Mouse (Mus musculus) frontal cortex, postnatal 14 days (tissue): ENCODE data around the gene Tmem210.
A peak's percentile ranks its signal among the peaks of the same experiment; 100 is the strongest.

Experiments used
- DNase-seq, 2 experiments: peaks; one replicate each; pipeline ENCODE4 v3.0.0; 2022; ENCODE audit warnings: low spot score in 2 of 2

Gene Tmem210

GRCm38 (mm10) chr2:25292856-25293255 lies 4.9 kb downstream of the Tmem210 start:
- DNase-seq: peak in 1 of 2 experiments; percentile 63

- no peak for DNase-seq
Observed at GRCm38 (mm10) chr2:25293706-25294105, 5.8 kb downstream of the Tmem210 start.

DNA sequence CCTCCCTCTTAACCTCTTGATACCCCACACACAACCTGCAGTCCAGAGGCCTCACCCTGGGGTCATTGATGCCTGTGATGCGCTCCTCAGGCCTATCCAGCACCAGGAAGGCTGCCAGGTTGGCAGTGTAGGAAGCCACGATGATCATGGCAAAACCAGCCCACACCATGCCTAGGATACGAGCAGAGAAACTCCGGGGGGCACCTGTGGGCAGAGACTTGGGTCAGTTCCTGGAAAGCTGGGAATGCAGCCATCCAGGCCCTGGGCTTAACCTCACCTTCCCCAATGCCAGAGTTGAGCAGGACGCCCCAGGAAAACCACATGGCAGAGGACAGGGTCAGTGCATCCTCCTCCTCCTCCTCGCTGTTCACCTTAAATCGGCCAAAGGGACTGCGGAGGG lies 9.1 kb downstream of the Tmem210 start:
- no peak for DNase-seq

DNA sequence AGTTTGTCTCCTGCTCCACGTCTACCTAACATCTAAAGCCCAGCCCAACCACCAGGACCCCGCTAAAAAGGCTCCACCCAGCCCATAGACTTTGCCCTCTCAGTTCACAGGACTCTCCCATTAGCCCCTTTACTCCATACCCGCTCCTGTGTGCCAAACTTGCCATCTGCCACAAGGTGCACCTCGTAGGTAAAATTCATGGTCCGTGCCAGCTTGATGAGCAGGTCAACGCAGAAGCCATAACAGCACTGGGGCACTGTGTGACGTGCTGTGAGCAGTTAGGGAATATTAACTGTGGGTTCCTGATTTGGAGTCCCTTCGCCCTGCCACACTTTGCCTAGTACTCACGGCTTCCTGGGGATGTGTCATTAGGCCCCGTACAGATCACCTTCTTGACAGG lies 10.1 kb downstream of the Tmem210 start:
- DNase-seq: no peak

GRCm38 (mm10) chr2:25303452-25303851 lies 15.5 kb downstream of the Tmem210 start:
- DNase-seq: no peak

- no peak for DNase-seq
Observed at GRCm38 (mm10) chr2:25303931-25304656, 16.1 kb downstream of the Tmem210 start.

DNA sequence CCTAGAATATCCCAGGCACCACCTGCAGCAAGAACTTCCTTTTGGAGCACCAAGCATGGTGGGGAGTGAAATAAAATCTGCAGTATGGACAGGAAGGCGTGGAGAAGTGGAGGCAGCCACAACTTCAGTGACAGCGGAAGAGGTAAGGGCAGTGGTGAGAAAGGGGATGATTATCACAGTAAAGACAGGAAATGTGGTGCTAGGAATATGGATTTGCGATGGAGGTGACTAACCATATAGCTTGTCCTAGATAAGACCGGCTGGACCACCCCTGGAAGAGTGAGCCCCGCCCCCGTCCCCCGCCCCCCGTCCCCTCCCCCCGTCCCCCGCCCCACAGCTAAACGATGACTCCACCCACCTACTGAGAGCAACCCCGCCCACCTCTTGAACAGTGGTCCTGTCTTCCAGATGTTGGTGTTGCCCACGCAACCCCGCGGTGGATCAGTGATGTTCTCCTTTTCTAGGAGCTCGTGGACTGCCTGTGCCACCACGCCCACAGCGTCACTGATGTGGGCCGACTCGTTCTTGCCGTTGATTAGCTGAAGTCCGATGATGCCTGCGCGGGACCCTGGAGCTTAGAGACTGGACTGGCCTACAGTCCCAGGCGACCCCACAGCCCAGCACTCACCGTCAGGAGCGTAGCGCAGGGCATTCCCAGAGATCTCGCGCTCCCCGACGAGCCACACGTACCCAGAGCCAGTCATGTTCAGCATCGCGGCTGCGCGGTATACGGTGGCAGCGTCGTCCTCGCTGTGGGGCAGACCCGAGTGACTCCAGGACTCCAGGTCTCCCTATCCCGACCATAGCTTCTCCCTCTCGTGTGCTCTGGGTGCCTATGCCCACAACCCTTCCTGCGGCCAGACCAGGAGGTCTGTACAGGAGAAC lies 17.0 kb downstream of the Tmem210 start:
- peak in 1 of 2 experiments; percentile 50 for DNase-seq

DNA sequence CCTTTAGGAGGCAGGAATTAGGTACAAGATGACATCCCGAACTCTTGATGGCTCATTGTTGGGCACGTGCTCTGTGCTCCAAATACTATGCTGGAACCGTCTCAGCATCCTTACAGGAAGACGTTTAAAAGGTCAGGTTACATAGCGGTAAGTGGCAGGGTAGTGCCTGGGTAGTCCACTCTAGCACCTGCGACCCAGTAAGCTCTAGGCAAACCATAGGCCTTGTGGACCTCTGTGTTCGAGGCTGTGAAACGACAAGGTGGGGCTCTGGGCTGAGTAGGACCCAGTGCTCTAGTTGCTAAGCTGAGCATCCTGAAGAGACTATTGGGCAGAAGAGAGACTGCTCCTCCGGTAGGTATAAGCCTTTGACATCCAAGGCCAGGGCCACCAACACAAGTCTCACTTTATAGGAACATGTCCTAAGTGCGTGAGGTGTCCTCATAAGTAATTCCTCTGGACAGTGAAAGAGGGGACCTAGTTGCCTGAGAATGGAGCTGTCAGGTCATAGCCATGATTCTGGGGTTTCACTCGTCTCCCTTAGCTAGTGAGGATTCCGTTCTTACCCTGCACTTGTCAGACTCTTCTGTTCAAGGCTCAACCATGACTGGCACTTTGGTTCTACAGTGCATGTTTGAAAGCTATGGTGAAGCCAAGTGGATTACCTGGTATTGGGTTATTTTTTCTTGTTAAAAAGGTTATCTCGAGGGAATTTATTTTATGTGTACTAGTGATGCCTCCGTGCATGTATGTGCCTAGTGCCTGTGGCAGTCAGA lies 17.8 kb downstream of the Tmem210 start:
- DNase-seq: no peak

DNA sequence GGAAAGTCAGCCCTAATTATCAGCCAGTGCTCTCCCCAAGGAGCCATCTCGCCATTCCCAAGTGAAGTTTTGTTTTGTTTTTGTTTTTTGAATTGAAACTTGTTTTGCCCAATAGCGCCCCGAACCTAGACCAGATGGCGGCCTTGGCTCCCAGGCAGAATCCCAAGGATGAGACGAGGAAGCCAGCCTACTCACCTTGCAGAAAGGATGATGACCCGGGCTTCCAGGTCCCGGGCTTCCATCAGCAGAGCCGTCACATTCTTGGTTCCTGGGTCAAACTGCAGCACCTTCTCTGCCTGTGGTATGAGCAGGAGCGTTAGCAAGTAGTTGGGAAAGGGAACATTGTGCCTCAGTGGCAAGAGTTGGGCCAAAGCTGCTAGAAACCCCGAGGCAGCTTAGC lies 22.2 kb downstream of the Tmem210 start:
- no peak for DNase-seq

GRCm38 (mm10) chr2:25310969-25311368 lies 23.0 kb downstream of the Tmem210 start:
- DNase-seq: no peak

- DNase-seq: no peak
Observed at GRCm38 (mm10) chr2:25311491-25311891, 23.5 kb downstream of the Tmem210 start.

DNA sequence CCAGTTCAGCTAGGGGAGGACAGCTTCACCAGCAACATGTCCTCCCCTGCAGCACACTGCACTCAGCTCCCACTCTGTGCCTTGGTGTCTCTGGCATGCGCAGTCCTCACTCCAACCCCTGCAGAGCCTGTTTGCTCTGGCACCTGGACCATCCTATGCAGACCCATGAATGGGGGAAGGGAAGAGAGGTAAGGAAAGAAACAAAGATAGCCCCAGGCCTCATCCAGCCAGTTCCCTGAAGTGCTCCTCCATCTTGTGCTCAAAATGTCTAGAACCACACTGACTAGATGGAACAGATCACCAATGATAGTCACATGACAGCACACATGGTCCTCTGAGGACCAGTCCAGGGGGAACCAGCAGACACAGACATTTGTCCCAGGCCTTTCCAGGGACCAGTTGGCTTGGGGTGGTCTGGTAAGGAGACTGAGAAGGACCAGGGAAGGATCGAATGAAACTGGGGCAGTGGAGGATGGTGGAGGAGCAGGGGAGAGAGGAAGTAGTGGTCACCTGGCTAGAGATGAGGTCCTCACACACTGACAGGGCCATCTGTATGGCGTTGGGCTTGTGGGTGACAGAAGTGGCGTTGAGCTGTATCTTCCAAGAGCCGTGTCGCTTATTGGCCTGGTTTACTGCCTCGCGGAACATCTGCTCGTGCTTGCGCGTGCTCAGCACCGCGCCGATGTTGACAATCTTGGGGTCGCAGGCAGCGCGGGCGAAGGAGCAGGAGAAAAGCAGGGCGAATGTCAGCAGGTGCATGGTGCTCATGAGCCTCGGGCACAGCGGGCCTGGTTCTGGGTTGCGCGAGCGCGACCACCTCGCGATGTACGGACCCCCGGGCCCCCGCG lies 30.4 kb downstream of the Tmem210 start:
- DNase-seq: peak in 1 of 2 experiments; percentile 33

DNA sequence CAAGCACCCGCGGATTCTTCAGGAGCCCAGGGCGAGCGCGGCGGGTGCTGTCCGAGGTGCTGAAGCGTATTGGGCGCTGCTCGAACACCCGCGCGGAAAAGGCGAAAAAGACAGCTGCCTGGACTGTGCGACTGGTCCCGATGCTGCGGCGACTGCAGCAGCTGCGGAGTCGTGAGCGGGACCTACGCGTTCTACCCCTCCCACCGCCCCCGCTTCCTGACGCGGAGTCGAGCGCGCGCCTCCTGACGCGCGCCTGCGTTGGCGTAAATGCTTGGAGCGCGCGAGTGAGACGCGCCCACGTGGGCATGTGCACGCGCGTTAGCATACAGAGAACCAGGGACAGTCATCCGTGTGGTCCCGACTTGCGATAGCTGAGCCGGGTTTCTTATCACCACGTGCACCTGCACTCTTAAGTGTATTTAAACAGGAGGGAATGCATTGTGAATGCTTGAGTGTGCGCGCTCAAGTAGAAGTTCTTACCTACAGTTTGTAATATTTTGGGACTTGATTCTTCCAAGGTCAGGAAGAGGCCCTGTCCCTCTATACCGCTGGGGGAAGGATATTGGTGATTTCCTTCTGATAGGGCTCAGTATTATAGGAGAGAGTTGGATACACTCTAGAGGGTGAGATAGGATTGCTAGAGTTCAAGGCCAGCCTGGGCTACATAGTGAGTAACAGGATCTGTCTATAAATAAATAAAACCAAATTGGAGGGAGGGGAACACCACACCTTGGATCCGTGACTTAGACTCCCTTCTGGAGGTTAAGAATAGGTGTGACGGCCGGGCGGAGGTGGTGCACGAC lies 31.2 kb downstream of the Tmem210 start, which contains the start of gene Grin1:
Gene Grin1 (minus strand): TSS at position 217 of the 803 bp plus-strand sequence.
- DNase-seq: peak; percentile 82 to 84

DNA sequence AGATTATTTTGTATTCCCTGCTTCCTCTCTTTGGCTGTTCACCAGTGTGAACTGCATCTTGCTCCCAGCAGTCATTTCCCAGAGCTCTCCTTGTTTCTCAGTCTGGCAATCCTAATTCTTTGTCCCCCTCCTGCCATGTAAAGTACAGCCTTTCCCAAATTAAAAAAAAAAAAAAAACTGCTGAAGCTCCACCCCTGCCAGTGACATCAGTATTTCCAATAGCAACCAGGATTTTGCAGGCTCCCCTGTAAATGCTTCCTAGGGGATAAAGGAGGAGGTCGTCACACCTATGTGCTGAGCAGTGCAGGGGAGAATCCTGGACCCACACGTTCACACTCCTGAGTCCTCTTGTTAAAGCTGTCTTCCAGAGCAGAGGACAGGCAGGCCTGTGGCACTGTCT lies 32.1 kb downstream of the Tmem210 start:
- no peak for DNase-seq

GRCm38 (mm10) chr2:25326036-25326435 lies 38.1 kb downstream of the Tmem210 start:
- DNase-seq: no peak

GRCm38 (mm10) chr2:25328440-25328839 lies 40.5 kb downstream of the Tmem210 start:
- DNase-seq: no peak

- no peak for DNase-seq
Observed at GRCm38 (mm10) chr2:25331470-25331869, 43.5 kb downstream of the Tmem210 start.

GRCm38 (mm10) chr2:25332286-25333160 lies 44.6 kb downstream of the Tmem210 start, which contains the start of gene Man1b1:
Gene Man1b1, plus strand, starts transcription at chr2:25332338.
- DNase-seq: peak; percentile 99

- no peak for DNase-seq
Observed at GRCm38 (mm10) chr2:25333569-25333968, 45.6 kb downstream of the Tmem210 start.
